Mouse (Mus musculus) CD4-positive helper T cell, adult 2 months (primary cell): ENCODE data around the gene Omt2a.
"Not testable (repeated sequence)": the region's sequence is repeated elsewhere in the genome, so short reads cannot be mapped to it uniquely, and the experiment has no call there.

Experiments used
- DNase-seq: peaks from one replicate; pipeline ENCODE4 v3.0.0-alpha.2; 2012; ENCODE audit warnings: low read depth, missing footprints, low spot score

Omt2a gene

DNA sequence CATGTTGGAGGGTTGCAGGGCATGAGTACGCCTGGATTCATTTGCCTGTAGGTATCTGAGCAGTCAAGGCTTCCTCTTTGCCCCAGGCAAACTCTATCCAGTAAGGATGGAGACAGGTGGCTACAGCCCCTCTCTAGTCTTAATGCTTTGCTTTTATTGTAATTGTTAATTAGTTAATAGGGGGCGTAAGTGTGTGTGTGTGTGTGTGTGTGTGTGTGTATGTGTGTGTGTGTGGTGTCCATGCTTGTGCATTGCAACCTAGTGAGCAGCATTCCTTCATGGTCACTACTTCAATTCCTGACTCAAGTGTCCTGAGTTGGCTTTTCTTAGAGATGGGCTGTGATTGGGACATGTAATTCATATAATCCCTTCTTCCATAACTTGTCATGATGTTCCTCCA lies at the start of gene Omt2a:
Gene Omt2a (minus strand): TSS at position 101 of the 400 bp plus-strand sequence.
- DNase-seq = no peak

DNA sequence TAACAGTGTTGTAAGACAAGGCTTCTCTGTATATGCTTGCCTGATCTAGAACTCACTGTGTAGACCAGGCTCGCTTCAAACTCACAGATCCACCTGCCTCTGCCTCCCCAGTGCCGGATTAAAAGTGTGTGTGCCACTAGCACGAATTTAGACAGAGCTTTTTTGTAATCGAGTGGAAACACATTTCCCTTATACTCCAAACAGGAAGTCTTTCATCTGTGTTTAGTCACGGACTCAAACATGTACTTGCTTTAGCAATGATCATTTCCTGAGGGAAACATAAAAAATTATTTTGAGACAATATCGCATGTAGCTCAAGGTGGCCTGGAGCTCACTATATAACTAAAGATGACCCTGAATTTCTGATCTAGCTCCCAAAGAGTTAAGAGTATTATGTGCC lies 48.8 kb upstream of the Omt2a start:
- no peak for DNase-seq

DNA sequence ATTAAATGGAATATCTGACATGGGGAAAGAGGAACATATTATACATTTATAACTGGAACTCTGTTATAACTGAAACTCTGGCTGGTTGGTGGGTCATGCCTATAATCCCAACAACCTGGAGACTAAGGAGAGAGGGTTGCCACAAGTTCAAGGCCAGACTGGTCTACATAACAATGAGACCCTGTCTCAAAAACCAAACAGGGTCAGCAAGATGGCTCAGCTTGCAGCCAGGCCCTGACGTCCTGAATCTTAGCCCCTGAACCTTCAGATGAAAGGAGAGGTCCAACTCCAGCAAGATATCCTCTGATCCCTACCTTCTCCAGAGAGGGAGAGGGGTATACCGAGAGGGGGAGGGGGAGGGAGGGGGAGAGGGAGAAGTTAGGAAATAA lies 45.9 kb upstream of the Omt2a start:
- DNase-seq = no peak

DNA sequence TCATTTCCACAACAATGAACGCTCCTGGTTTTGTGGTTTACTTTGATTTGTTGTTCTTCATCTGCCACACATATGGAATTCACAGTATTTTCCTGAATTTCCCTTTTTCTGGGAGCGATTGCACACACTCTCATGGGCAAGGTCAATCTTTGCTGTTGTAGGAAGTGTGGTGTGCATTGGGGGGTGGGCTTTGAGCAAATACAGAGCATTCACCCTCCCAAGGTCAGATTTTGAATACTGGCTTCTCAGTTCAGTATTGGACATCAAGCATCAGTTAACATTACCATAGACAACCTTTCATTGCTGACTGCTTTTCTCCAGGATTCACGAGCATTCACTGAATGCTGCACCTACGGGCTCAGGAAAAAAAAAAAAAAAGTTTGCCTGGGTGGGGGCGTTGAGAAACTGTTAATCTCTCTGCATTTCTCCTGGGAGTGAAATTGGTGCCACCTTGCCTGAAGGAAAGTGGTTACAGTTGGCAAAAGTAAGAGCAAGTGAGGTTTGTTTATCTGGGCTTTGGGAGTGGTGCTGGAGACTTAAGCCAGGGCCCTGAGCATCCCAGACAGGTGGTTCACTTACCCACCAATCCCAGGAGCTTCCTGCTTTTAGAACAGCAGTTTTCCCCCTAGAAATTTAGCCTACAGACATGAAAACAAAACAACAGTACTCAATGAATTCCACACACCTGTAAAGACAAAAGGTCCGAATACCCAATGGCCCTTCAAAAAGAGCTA lies 45.3 kb upstream of the Omt2a start:
- no peak for DNase-seq

DNA sequence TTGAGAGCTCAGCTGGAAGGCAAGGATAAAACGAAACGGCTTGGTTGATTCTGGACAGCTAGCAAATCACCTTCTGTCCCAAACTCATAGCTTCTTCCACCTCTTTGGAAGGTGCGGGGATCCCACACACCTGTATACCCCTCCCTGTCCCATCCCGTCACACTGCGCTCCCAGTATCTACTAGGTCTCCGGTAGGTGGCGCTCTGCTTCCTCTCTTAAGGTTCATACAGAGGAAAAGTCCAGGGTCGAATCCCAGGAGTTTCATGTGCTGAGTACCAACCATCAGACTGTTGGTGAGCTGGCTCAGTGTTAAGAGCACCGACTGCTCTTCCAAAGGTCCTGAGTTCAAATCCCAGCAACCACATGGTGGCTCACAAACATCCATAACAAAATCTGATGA lies 43.5 kb upstream of the Omt2a start:
- peak; percentile 48 for DNase-seq

DNA sequence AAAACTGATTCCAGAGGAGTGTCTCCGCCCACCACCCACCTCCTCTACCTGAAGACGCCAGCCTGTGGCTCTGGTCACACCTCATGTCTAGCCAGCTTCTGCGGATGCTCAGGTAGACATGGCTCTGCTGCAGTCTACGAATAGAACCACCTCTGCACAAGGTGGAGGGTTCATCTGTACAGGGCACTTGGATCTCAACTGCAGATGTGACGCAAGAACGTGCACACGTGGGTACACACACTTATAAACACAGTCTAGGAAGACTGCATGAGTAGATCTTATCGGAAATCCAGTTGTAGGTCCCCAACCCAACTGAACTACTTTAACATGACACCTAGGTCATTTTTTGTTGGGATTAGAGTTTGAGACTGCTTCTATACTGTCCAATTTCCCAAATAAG lies 41.0 kb upstream of the Omt2a start, which contains the start of gene Gsta2:
Gene Gsta2 (minus strand): TSS at position 178 of the 400 bp plus-strand sequence.
- no peak for DNase-seq

DNA sequence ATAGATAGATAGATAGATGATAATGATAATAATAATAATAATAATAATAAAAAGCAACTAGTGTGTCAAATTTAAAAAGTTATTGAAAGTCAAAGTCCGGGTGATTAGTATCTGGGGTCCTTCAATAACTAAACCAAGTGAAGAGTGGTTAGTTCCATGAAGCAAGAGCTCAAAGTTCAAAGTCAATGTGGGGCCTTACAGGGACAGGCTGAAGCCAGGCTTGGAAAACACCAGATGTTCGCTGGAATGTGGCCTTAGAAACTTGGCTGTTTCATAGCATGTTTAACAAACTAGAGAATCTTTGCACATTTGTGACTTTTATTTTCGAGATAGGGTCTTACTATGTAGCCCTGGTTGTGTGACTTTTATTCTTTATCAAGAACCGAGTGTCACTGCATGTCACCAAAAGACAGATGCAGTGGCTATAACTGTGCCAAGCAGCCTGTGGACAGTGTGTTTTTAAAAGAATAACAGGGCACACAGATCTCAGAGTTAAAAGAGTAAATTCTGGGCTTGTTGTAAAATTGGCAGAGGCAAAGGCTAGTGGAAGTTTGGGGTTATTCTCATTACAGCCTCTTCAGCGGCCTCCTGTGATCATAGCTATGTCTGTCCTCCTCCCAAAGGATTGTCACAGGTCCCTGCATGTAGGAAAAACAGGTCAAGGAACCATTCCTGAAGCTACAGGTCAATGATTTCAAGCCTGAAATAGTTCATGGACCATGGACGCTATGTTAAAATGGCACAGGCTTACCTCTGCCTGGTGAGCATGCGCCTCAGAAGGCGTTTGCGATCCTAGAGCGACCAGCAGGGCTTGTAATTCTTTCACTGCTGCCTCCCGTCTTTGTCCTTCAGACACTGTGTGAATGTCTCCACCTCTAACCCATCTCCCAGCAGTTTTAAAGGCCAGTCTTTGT lies 40.3 kb upstream of the Omt2a start:
- DNase-seq = no peak

DNA sequence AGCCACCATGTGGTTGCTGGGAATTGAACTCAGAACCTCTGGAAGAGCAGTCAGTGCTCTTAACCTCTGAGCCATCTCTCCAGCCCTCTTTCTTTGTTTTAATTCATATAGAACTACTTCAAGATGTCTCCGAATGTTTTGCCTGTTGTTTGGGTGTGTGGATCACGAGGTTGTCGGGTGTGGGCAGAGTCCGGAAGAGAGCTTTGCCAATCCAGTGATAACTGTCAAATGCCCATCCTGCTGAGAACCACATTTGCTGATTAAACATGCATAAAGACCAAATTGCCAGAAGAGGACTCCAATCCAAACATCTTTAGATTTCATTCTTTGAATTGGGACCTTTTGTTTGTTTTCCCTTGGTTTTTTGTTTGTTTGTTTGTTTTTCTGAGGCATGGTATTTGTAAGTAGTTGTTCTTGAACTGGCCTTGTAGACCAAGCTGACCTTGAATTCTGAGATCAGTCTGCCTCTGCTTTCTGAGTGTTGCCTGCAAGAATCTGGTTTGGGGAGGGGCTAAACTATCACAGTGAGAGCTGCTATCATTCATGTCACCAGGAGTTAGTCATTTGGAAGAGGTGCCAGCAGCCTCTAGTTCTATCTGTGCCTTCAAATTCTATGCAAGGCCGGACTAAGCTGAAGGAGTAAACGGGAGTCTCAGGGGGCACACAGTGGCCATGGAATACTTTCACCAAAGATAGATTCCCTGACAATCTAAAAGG lies 37.1 kb upstream of the Omt2a start:
- DNase-seq = no peak

DNA sequence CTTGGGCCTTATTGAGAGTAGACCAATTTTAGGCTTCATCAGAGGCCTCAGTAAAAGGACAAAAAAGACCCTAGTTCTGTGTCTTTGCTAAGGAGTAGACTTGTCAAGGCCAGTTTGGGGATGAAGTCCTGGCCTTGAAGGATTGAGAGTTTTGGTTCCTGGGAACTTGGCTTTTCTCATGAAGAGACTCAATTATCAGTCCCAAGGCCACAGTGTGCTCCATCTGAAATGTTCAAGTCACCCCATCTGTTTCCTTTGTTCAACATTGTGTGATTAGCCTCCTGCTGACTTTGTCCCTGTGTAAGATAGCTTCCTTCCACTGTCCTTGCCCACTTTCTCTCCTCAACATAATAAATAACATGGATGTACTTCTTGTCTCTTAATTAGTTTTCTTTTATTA lies 35.4 kb upstream of the Omt2a start:
- DNase-seq = not testable (repeated sequence)

DNA sequence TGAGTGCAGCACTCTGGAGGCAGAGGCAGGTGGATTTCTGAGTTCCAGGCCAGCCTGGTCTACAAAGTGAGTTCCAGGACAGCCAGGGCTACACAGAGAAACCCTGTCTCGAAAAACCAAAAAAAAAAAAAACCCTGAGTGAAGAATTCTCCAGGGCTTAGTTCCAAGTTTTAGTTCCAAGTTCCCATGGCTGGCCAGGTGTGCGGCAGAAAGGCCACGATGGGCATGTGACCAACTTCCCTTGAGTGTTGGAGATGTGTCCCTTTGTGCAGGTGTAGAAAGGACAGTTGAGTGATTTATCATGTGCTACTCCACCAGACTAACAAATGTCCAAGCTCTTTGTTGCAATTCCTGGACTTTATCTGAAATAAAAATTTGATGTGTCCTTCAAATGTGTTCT lies 34.5 kb upstream of the Omt2a start:
- not testable (repeated sequence) for DNase-seq

DNA sequence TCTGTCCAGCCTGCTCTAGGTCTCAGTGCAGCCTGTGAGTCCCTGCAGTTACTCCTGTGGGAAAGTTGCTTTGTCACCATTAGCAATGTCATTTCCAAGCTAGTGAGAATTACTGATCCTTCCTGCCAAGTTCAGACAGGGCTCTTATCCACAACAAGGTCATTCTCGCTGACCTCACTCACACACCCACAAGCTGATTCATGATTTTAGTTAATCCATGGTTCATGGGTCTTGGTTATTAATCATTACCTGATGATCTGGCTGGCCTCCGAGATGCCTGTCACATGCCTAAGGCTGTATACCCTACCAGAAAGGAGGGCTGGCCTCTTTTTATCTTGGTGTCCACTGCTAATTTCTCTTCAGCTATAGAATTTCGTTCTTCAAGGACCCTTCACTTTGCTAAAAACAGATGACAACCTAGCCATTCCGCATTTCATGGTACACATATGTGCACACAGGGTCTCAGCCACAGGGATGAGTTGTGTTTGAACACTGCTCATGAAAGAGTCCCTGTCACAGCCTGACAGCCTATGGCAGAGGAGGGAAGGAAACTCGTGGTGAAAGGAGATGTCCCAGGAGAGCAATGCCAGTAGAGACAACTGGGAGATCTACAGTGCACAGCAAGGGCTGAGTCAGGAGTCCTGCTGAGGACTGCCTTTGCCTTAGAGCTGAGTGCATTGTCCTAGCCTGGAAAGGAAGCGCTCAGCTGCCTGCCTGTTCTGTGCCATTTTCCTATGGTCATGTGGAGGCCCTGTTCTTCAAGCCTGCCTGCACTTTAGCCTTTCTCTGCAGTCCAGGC lies 33.8 kb upstream of the Omt2a start:
- not testable (repeated sequence) for DNase-seq

DNA sequence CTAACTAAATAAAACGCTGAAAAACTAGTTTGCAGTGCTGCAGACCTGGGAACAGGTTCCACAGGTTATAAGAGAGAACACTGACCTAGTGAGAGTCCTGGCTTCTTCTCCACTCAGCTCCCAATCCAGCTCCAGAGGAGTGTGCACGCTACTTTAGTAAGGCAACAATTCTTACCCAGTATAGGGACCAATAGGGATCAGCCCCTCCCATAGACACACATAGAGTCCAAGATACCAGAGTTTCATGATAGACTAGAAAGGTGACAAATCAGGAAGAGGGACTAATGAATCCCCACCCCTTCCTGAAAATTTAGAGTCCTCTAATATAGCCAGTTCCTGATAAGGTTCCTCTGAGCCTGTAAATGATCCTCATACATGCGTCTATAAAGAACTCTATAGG lies 32.4 kb upstream of the Omt2a start:
- DNase-seq = no peak

DNA sequence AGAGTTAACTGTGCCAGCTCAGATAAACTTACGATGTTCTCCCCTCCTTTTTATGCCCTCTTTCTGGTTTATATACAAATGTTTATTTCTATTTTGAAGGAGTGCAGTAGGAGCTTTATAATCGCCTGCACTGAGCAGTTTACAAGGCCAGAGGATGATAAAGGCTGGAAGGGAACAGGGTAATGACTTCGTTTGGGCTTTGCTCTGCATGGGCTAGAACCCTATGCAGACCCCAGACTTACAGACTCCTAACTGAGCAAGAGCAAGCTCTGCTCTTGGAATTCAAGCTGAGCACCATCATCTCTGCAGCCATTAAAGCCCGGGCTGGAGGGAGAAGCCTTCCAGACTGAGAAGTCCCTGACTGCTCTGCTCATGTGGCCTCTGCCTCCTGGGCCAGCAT lies 30.6 kb upstream of the Omt2a start:
- DNase-seq = not testable (repeated sequence)

DNA sequence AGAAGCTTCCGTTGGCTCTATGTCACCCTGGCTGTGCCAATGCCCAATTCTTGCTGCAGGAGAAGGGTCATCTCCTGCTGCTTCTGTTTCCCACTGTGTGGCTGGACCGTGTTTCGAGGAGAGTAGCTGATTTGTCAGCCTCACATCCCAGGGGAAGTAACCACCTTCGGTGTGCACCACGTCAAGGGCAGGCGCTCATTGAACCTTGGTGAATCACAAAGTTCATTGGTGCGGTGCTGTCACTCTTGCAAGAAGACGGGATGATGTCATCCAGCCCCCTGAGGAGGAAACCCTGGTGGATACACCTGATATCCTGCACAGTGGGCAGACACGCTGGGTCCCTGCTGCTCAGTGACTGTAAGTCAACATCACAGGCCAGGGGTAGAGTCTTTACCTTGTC lies 28.5 kb upstream of the Omt2a start:
- DNase-seq = not testable (repeated sequence)

DNA sequence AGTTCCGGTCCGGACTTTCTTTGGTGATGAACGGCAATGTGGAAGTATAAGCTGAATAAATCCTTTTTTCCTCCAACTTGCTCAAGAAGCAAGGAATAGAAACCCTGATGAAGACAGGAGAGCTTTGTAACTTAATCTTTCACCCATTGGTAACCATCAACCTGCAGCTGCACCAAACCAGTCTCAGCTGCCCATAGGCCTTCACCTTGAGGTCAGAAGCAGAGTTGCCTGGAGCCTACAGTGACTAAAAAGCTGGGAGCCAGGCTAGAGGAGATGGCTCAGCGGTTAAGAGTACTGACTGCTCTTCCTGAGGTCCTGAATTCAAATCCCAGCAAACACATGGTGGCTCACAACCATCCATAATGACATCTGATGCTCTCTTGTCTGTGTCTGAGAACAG lies 27.9 kb upstream of the Omt2a start:
- DNase-seq = not testable (repeated sequence)

DNA sequence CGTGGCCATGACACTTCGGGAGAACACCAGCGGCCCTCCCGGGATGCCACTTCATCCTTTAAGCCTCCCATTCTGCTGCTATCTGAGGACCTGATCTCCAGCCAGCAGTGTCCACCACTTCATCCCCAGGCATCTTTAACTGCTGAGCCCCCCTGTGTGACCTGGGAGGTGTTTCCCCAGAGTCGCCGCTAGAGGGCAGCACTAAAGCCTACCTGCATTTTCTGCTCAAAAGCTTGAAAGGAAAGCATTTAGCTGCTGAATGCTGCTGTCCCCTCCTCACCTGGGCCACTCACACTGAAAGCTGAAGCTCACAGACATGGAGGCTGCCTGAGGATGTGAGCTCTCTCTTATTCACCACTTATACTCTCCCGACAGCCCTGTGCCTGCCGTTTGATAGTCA lies 25.7 kb upstream of the Omt2a start:
- peak; percentile 15 for DNase-seq

DNA sequence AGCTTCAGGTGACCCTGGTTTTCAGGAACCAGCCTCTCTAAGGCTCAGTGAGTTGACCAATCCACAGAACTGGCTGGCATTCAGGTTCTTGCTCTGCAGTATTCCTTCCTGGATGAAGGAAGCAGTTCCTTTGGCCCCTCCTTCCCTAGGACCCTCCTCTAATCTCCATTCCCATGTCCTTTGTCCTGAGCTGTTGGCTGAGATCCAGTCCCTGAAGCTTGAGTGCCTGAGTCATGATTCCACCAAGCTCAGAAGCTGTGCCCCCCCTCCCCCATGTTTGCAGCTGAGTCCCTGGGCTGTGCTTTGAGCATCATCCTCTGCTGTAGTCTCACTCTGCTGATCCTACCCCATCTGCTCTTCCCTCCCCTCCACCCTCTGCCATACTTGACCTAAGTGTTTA lies 22.5 kb upstream of the Omt2a start:
- not testable (repeated sequence) for DNase-seq

DNA sequence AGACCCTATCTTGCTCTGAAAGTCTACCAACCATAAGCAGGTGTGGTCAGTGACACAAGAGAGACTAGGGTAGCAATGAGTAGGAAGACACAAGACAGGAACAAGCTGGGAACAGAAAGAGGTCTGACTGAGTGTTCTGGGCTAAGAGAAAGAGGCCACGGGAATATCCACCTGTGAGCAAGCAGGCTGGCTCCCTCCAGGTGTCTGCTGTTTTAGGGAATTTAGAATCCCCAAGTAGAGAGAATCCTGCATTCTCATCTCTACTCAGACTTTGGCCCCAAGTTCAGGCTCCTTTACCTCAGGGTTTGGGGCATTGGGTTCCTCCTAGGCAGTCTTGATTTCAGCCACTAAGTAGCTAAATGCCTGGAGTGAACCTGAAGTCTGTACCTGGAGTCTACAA lies 12.7 kb upstream of the Omt2a start, which contains the start of gene Omt2b:
Gene Omt2b (plus strand): TSS at position 301 of the 400 bp plus-strand sequence.
- not testable (repeated sequence) for DNase-seq

DNA sequence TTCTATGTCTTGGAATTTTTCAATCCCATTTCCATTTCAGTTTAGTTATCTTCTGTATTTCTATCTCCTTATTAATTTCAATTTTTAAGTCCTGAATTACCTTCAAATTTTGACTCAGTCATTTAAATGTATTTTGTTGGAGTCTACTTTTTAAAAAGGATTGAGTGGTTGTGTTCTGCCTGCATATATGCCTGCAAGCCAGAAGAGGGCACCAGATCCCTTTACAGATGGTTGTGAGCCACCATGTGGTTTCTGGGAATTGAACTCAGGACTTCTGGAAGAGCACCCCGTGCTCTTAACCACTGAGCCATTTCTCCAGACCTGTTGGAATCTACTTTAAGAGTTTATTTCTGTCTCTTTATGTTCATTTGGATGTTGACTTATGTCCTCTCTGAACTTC lies 4.9 kb upstream of the Omt2a start:
- no peak for DNase-seq

DNA sequence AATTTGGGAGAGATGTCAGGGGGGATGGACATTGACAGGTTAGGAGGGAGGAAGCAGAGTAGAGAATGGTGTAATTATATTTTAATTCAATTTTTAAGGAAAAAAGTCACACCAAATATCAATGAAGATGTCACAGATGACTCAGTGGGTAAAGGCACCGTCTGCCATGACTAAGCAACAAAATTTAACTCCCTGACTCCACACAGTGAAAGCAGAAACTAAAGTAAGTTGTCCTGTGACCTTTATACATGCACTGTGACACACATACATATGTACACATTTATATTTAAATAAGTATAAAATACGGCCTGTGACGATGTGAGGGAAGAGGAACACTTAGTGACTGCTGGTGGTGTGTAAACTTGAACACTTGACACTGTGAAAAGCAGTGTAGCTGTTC lies 6.5 kb downstream of the Omt2a start:
- not testable (repeated sequence) for DNase-seq

DNA sequence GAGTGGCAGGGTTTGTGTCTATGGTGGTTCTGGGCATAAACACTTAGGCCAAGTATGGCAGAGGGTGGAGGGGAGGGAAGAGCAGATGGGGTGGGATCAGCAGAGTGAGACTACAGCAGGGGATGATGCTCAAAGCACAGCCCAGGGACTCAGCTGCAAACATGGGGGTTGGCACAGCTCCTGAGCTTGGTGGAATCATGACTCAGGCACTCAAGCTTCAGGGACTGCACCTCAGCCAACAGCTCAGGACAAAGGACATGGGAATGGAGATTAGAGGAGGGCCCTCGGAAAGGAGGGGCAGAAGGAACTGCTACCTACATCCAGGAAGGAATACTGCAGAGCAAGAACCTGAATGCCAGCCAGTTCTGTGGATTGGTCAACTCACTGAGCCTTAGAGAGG lies 15.5 kb downstream of the Omt2a start:
- DNase-seq = not testable (repeated sequence)
